Mouse (Mus musculus) limb, embryonic 13.5 days (tissue): Measurements from ENCODE around the gene Nlk. TPM values are rescaled to one million over a fixed set of nuclear protein-coding genes. Genes with fewer than 3 reads are reported as not detected.

ENCODE experiments used
- polyA plus RNA-seq: library from polyadenylated mRNA; unstranded; fragments of >200 nt; fragmentation: Nextera tagmentation; extraction: Ambion mirVana; gene quantifications from 2 replicates; pipeline ENCODE4 v1.2.1, GENCODE M21; 2015

Nlk gene
- polyA plus RNA-seq, 1 experiment from 2014 or later: 12.2 TPM

Other genes starting within 250 kb of the Nlk start
- 17.1 TPM in 2 replicates for gene Slc46a1, start 231.7 kb downstream of the Nlk start, polyA plus RNA-seq
- 2.4 and 2.6 TPM in 2 replicates for gene Sarm1, start 199.6 kb downstream of the Nlk start, polyA plus RNA-seq
- 0.39 and 1.8 TPM in 2 replicates for gene Vtn, start 198.3 kb downstream of the Nlk start, polyA plus RNA-seq
- not detected in 2 replicates for gene Sebox, start 193.9 kb downstream of the Nlk start, polyA plus RNA-seq
- gene Tmem199, start 185.2 kb downstream of the Nlk start, polyA plus RNA-seq: 45.9 and 48.7 TPM in 2 replicates
- 182 and 186 TPM in 2 replicates for gene Poldip2, start 185.2 kb downstream of the Nlk start, polyA plus RNA-seq
- gene Tnfaip1, start 161.0 kb downstream of the Nlk start, polyA plus RNA-seq: 81.4 and 84.8 TPM in 2 replicates
- 165 and 168 TPM in 2 replicates for gene Ift20, start 161.0 kb downstream of the Nlk start, polyA plus RNA-seq
- 74.1 and 75.2 TPM in 2 replicates for gene Tmem97, start 146.6 kb downstream of the Nlk start, polyA plus RNA-seq
- 41.0 and 45.2 TPM in 2 replicates for gene Ccnq, start 54.4 kb upstream of the Nlk start, polyA plus RNA-seq
- 14.5 and 14.6 TPM in 2 replicates for gene Lyrm9, start 129.2 kb upstream of the Nlk start, polyA plus RNA-seq
- gene Nos2, start 223.4 kb upstream of the Nlk start, polyA plus RNA-seq: 1.1 and 1.3 TPM in 2 replicates